Mouse (Mus musculus) CD4-positive, CD25-positive, alpha-beta regulatory T cell, adult 2 months (primary cell): ENCODE measurements around the gene St3gal3.

Experiments used
- DNase-seq: peaks from one replicate; pipeline ENCODE4 v3.0.0-alpha.2; 2012; ENCODE audit warnings: low read depth, low spot score

Gene St3gal3

DNA sequence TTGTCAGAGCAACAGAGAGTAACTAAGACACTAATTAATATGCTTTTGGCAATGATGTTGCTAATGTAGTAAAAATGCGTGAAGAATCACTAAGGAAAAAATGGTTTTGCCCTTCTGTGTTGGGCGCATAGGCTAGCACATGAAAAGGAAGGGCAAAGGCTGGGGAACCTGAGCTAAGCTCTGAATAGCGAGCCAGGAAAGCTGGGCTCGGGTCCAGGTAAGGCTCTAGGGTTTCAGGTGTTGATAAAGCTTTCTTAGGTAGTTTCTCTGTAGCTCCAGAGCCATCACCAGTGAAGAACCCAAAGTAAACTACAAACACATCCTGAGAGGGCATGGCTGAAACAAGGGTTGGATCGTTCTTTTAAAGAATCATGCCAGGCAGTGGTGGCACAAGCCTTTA, 6.8 kb upstream of the St3gal3 start:
- no peak for DNase-seq

DNA sequence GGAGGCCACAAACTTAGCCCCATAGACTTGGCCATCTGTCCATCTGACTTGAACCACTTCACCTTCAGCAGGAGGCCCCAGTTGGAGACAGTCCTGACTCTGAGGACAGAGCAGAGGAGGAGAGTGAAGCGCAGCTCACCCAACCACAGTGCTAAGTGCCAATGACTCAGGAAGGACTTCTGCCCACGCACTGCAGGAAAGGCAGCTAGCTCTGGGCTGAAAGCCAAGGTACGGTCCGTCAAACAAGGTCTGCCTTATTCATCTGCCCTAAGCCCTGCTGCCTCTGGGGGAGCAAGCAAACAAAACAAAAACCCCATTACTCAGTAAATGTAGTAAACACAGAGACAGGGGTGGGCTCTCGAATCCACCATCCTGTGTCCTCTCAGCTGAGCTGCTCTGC, 4.2 kb upstream of the St3gal3 start:
- peak; percentile 18 for DNase-seq

DNA sequence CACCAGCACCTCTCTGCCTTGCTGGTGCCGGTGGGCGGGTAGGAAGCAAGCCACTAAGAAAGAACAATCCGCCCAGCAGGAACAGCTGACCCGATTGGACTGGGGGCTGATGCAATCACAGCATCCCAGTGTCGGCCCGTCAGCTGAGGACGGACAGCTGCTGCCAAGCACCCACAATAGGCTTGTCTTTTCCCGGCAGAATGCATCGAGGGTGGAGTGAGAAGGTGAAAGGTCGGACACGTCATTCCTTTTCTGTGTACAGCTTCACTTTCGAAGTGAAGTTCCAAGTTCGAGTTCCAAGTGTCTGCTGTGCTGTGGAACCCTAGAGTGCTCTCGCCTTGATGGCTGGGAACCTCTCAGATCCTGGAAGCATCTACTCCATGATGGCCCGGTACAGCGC, 3.1 kb upstream of the St3gal3 start:
- no peak for DNase-seq

DNA sequence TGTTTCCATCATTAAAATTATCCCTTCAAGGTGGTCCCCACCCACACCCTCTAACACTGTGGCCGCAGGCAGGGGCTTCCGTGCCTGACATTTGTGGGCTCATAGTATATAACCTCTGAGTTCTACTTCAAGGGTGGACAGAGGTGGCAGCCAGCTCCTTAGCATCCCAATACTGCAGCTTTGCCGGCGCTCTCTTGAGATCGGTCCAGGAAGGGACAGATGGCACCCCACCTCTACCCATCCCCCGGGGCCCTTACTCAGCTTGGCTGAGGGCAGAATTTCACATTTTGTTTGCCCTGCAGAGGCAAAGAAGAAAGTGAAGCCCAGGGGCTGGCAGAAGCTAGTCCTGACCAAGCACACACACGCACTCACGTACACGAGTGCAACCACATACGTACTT, 2.6 kb upstream of the St3gal3 start:
- DNase-seq: no peak

DNA sequence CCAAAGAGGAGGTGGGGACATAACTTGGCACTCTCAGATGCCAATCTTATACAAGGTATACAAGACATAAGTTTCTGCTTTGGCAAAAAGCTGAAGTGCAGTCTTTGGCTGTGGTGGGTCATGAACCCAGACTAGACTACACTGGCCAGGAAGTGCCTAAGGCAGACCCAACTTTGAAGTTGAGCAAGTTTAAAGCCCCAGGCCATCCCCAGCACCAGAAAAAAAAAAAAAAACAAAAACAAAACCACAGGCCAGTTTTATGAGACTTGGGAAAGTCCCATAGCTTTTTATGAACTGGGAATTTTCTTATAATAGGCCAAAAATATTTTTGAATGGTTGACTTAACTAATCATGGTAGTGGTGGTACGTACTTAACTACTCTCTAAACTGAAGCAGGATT, 700 bp upstream of the St3gal3 start:
- no peak for DNase-seq

DNA sequence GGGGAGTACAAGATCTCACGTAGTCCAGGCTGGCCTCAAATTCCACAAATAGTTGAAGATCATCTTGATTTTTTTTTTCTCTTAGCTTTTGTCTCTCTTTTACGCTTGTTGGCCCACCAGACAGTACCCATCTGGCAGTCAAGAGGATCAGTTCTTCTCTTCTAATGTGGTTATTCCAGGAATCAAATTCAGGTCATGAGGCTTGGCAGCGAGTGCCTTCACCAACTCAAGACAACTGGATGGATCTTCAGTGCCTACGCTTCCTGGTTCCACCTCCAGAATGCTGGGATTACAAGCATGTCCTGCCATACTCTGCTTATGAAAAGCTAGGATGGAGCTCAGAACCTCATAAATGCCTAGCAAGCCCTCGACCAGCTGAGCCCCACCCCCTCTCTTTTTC, 3.4 kb downstream of the St3gal3 start:
- DNase-seq: no peak

DNA sequence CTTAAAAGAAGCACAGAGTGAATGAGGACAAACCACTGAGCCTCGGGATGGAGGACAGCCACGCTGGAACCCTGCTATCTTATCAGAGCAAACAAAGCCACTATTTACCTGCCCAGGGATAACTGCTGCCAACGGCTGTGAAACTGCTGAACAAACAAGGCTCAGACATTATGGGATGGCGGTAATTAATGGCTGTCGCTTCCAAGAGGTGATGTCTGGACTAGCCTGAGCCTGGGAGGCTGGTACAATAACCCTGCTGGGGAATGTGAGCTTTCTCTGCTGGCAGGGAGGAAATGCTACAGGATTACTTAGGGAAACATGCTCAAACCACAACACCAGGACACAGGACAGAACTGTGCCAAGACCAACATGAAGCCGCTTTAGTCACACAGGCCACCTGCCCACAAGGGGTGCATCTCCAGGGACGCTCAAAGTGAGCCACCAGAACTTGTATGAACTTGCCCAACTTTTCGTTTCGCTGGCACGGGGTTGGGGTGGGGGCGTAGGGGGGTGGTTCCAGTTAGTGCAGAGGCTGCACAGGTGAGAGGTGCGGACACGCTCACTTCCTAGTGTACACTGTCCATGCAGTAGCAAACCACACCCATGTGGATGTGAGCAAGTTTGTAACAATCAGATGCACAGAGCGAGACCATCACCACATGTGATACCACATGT, 11.5 kb downstream of the St3gal3 start:
- no peak for DNase-seq

DNA sequence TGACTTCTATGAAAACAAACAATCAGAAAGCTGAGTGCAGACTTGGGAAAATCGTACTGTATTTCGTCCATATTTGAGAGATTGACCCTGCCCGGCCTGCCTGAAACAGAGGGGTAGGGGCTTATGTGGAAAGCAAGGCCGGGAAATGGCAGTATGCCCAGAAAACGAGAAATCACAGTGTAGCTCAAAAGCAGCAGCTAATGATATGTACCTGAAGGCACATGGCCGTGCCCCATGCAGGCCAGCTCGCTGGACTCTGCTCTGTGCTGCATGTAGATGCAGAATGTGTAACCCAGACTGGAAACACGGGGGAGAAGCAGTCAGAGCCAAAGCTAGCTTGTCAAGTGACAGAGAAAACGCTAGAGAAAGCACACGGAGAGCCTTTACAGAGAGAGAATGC, 12.6 kb downstream of the St3gal3 start:
- DNase-seq: no peak

DNA sequence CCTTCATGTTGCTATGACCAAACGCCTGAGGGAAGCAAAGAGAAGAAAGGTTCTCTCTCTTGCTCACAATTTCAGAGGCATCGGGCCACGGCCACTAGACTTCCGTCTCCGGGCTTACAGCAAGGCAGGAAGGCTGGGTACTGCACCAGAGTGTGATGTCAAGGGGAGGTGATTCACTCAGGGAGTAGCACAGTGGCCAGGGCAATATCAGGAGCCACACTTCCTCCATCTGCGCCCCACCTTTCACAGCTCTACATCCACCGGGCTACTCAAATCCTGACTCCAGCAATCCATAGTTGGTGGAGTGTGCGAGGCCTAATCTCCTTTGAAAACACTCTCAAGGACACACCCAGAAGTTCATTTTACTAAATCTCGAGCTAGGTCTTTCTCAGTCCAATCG, 17.1 kb downstream of the St3gal3 start:
- no peak for DNase-seq

DNA sequence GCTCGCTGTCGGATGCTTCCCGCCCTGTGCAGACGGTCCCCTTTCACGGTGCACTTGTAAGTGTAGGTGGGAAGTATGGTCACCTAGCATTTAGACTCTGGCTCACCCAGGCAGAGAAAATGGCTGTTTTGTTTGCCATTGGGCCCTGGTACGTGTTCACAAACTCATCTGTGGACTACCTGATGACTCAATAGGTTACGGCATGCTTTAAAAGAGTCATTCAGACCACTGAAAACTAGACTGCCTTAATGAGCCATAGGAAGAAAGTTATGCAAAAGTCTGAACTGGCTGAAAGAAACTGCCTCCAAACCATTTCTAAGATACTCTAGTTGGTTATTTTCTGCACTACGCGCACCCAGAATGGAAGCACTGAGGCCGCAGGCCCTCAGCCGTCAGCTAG, 18.6 kb downstream of the St3gal3 start:
- no peak for DNase-seq

DNA sequence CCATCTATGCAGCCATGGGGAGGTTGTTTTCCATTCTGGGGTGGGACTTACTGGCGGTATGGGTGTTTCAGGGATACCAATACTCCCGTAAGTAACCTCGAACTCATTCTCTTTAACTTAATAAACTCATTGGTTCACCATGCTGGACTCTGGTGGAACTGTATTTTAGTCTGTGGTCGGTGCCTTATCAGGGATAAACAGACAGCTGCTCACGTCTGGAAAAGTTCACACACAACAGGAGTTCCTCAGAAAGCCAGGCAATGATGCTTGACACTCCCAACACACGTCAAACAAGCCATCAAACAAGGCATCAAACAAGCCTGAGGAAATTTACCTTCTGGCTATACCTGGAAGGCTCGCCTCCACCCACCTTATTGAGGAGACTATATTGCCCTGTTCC, 19.6 kb downstream of the St3gal3 start:
- no peak for DNase-seq

DNA sequence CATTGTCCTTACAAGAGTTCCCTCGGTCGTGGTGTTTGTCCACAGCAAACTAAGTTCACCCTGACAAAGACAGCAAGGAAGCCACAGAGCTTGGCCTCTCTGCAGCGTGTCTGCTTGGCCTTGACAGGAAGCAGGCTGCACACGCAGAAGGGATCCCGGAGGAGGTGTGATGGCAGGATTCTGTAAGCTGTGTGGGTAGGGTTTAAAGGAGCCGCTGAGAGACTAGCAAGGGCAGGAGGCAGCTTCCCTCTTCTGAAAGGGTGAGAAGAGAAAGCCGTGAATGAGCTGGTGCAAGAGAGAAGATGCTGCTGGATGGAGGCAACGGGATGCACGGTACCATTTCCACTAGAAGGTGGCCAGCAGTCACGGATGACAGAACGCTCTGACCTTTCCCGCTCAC, 22.1 kb downstream of the St3gal3 start:
- no peak for DNase-seq

DNA sequence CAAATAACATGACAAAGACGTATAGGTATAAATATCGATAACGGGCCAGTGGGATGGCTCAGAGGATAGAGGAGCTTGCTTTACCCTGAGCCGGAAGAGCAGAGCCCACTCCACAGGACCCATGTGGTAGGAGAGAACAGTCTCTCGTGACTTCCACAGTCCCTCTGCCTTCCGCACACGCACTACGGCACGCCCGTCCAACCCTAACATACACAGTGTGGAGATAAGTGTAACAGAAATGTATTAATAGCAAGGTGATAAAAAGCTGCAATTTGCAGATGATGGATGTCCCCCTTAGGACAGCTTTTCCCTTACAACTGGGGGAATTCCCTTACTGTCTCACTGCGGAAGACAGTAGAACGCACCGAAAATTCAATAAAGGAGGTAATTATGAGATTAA, 25.1 kb downstream of the St3gal3 start:
- DNase-seq: no peak

DNA sequence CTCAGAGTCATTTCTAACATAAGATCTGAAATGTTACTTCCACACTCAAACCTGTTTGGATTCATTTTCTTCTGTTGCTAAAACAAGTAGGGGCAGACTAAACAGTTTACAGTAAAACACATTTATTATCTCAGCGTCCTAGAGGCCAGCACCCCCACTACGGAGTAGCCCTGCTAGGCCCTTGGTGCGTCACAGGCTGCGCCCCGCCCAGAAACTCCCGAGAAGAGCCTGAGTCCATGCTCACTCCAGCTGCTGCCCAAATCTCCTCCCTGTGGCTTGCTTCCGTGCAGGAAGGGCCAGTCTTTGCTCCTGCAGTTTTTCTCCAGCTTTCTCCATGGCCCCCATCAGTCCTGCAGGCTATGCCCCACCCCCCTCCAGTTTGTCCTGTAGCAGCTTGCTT, 25.9 kb downstream of the St3gal3 start:
- no peak for DNase-seq

DNA sequence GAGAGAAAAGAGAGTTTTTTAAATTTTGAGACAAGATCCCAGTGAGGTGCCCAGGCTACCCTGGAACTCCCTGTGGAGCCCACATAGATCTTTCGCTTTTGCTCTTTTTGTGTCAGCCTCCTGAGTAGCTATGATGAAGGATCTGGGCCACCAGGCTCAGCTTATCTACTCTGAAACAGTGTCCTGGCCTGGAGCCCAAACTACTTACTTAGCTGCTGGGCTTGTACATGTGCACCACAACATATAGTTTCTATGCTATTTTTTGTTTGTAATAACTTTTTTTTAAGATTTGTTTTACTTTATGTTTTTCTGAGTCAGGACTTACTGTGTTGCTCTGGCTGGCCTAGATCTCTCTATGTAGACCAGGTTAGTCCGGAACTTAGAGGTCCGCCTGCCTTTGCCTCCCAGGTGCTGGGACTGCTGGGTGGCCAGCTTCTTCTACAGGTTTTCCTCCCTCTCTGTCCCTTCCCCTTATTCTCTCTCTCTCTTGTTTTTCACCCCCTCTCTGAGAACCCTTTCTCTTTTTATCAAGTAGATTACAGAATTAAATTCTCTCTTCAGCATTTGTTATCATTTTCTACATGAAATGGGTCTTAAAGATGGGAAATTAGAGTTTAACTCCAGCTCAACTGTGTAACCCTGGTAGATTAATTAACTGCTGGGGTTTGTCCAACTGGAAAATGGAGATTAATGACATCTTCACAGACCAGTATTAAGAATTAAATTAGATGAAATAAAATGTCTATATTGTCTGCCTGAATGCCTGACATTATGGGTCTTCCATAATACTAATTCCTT, 29.3 kb downstream of the St3gal3 start:
- no peak for DNase-seq

DNA sequence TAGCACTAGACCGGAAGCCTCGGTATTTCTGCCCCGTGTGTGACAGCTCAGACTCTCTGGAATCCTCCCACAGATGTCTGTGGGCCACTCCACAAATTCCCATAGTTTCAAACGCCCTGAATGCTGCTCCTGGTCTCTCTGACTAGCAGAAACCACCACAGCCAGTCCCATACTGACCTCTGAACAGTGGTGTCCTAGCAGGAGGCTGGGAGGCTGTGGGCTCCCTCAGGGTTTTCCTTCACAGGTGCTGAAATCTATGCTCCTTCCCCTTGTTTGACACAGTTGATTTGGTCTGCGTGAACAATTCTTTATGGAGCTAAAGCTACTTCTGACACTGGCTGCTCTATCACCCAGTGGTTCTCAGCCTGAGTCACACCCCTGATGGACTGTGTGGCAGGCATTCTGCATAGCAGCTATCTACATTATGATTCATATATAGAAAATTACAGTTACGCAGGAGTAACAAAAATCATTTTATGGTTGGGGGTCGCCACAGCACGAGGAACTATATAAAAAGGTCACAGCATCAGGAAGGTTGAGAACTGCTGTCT, 31.4 kb downstream of the St3gal3 start:
- DNase-seq: no peak

DNA sequence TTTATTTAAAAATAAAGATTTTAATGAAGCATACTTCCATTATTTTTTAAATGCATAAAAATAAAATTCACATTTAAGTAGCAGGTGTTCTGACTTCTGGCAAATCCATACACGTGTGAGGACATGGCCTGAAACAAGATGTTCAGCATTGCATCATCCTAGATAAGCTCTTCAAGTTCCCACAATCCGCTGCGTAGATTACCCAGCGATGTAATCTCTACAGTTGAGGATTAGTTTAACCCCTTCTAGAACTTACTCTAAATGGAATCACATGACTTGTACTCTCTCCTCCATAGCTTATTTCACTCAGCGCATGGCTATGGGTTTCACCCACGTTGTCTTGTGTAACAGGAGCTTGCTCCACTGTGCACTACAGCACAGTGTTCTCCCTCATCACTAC, 33.2 kb downstream of the St3gal3 start:
- DNase-seq: no peak

DNA sequence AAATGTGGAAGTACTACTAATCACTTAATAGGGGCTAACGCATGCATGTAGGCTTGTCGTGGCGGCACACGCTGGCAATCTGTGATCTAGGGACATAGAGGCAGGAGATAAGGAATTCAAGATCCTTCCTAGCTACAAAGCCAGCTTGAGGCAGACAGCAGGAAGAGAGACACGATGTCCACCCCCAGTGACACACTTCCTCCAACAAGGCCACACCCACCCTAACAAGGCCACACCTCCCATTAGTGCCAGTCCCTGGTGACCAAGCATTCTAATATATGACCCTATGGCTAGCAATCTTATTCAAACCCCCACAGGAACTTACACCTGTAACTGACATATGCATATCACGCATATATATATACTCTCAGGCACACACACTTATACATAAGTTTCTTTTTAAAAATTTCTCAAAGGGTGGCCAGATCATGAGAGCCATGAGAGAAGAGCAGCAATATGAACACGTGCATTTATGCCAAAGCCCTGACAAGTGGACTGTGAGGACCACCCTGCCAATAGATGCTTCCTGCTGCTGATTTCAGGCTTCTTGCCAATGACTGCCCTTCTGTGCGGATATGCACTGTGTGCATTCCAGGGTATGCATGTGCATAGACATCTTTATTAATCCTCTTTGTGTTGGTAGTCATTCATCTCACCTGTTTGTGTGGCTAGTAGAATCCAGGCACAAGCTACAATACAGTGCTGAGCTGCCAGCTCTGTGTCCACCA, 34.9 kb downstream of the St3gal3 start:
- DNase-seq: no peak

DNA sequence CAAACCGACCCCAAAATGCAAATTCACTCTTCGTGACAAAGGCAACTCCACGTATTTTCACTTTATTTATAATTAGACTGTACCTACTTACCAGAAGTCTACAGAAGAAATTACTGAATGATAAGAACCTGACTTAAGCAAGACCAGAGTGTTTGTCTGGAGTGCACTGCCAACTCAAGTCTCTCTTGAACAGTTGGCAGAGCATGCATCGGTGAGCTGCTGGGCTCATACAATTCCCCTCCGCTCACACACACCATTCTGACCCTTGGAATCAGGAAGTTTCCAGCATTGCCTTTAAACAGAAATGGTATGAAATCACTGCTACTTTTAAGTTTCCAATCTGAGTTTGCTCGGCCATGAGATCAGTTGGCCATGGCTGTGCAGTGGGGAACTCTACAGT, 36.1 kb downstream of the St3gal3 start:
- DNase-seq: no peak

DNA sequence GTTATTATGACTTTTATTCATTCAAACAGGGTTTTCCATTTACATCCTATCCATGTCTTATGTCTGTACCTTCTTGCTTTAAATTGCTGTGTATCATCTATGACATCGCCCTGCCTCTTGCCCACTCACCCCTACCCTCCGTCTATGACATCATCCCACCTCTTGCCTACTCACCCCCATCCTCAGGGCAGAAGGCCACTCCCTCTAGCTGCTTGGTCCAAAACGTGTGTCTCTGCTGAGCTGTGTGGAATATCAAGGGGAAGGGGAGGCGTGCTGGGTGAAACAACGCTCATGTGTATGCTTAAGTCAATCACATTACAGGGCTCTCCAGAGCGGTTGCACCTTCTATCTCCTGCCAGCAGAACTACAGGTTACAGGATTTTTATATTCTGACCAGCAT, 38.6 kb downstream of the St3gal3 start:
- DNase-seq: no peak

DNA sequence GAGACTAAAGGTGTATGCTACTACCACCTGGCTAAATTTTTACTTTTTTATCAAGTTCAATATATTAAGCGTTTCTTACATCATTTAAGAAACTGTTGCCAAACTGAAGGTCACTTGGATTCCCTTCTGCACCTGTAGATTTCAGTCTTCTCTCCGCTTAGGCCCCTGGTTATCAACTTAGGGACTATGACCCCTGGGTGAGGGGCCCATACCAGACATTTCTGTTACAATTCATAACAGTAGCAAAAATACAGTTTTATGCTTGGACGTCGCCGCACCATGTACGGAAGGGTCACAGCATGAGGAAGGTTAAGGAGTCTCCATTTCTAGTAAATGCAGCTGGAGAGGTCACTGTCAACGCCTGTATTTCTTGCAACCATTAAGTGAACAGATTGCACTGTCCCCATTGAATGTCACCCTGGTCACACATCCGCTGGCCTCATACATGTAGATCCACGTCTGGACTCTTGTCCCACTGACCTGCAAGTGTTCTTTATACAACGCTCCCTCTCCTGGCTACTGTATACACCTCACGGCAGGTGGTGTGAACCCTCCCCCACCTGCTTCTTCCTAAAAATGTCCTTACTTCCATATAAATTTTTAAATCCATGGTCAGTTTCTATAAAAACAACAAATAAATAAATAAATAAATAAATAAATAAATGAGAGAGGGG, 41.8 kb downstream of the St3gal3 start:
- DNase-seq: no peak

DNA sequence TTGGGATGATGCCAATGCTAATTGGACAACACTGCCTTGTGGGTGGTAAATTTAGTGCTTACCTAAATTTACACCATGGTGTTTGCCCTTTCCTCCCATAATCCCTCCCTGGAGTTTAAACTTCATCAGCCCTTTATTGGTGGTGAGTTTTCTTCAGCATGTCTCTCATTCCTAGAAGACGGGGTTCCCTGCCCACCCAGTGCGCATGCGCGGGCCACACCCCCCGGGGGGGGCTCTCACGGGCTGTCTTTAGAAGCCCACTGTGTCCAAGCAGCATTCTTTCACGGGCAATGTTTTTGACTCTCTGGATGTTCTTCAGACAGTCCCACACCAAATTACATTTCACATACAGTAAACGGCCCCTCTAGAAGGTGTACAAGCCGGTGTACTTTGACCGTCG, 44.3 kb downstream of the St3gal3 start:
- DNase-seq: no peak
